Mouse (Mus musculus): ENCODE measurements around the gene Etl4. TPM values are rescaled to one million over a fixed set of nuclear protein-coding genes. Genes with fewer than 3 reads are reported as not detected.

The Etl4 gene
- polyA plus RNA-seq, 1 experiment from 2014 or later, result 1.5 TPM

GRCm38 (mm10) chr2:20568456-20568855 lies 658.9 kb downstream of the Etl4 start:
- H3K27ac ChIP-seq (ENCODE audit: low read depth), result no peak overlapping the region
- no peaks in the 10 kb centered on the region for H3K27me3 ChIP-seq (ENCODE audit: insufficient read depth, low read length)
- no peak for ATAC-seq
- no peak for DNase-seq
- no peaks in the 10 kb centered on the region for H3K36me3 ChIP-seq (replicated peaks; ENCODE audit: insufficient read depth, low read length)
- H3K4me1 ChIP-seq (ENCODE audit: insufficient read depth), result no peaks in the 10 kb centered on the region
- no peaks in the 10 kb centered on the region for H3K9me3 ChIP-seq (ENCODE audit: low read length)
- no peak overlapping the region for H3K9ac ChIP-seq (replicated peaks)
- TF ChIP-seq EP300 (IDR thresholded peaks at IDR 0.05; ENCODE audit: low read depth), result no peak
- no peak for TF ChIP-seq CTCF (IDR thresholded peaks at IDR 0.05; ENCODE audit: low read depth)
- WGBS (ENCODE audit: insufficient replicate concordance), result 67% methylated on average over 1 of the region's 1 CpGs
- H3K4me3 ChIP-seq (ENCODE audit: low read depth, low read length), result no peak overlapping the region
- H3K4me2 ChIP-seq (ENCODE audit: low read depth, low read length), result no peak overlapping the region

- TF ChIP-seq CTCF (IDR thresholded peaks at IDR 0.05; ENCODE audit: low read depth) (no peak), EP300 (IDR thresholded peaks at IDR 0.05; ENCODE audit: low read depth) (no peak)
- no peak for ATAC-seq
- no peaks in the 10 kb centered on the region for H3K4me1 ChIP-seq (ENCODE audit: insufficient read depth)
Observed at GRCm38 (mm10) chr2:20571940-20572339, 662.4 kb downstream of the Etl4 start.

GRCm38 (mm10) chr2:20580331-20580730 lies 670.8 kb downstream of the Etl4 start:
- H3K4me3 ChIP-seq (ENCODE audit: low read depth, low read length), result no peak overlapping the region
- no peaks in the 10 kb centered on the region for H3K27me3 ChIP-seq (ENCODE audit: insufficient read depth, low read length)
- H3K9ac ChIP-seq (replicated peaks), result no peak overlapping the region
- H3K27ac ChIP-seq (ENCODE audit: low read depth), result no peak overlapping the region
- no peak for DNase-seq
- no peak for TF ChIP-seq EP300 (IDR thresholded peaks at IDR 0.05; ENCODE audit: low read depth)
- no peak for TF ChIP-seq CTCF (IDR thresholded peaks at IDR 0.05; ENCODE audit: low read depth)
- H3K9me3 ChIP-seq (ENCODE audit: low read length), result no peaks in the 10 kb centered on the region
- ATAC-seq, result no peak
- no peaks in the 10 kb centered on the region for H3K4me1 ChIP-seq (ENCODE audit: insufficient read depth)
- no peak overlapping the region for H3K4me2 ChIP-seq (ENCODE audit: low read depth, low read length)
- no peaks in the 10 kb centered on the region for H3K36me3 ChIP-seq (replicated peaks; ENCODE audit: insufficient read depth, low read length)
- WGBS (ENCODE audit: insufficient replicate concordance), result 52% methylated on average over 3 of the region's 3 CpGs

More at GRCm38 (mm10) chr2:20571940-20572339, 662.4 kb downstream of the Etl4 start:
- no peaks in the 10 kb centered on the region for H3K9me3 ChIP-seq (ENCODE audit: low read length)
- no peak overlapping the region for H3K4me3 ChIP-seq (ENCODE audit: low read depth, low read length)
- no peak overlapping the region for H3K4me2 ChIP-seq (ENCODE audit: low read depth, low read length)
- H3K36me3 ChIP-seq (replicated peaks; ENCODE audit: insufficient read depth, low read length), result no peaks in the 10 kb centered on the region
- DNase-seq, result no peak
- no peaks in the 10 kb centered on the region for H3K27me3 ChIP-seq (ENCODE audit: insufficient read depth, low read length)
- no peak overlapping the region for H3K9ac ChIP-seq (replicated peaks)
- 69% methylated on average over 1 of the region's 1 CpGs for WGBS (ENCODE audit: insufficient replicate concordance)
- no peak overlapping the region for H3K27ac ChIP-seq (ENCODE audit: low read depth)

- no peaks in the 10 kb centered on the region for H3K36me3 ChIP-seq (replicated peaks; ENCODE audit: insufficient read depth, low read length)
- H3K4me1 ChIP-seq (ENCODE audit: insufficient read depth), result no peaks in the 10 kb centered on the region
- H3K9ac ChIP-seq (replicated peaks), result no peak overlapping the region
- DNase-seq (no peak), ATAC-seq (no peak)
- no peak overlapping the region for H3K27ac ChIP-seq (ENCODE audit: low read depth)
- H3K9me3 ChIP-seq (ENCODE audit: low read length), result no peaks in the 10 kb centered on the region
- H3K4me2 ChIP-seq (ENCODE audit: low read depth, low read length), result no peak overlapping the region
- no peaks in the 10 kb centered on the region for H3K27me3 ChIP-seq (ENCODE audit: insufficient read depth, low read length)
- no peak overlapping the region for H3K4me3 ChIP-seq (ENCODE audit: low read depth, low read length)
- TF ChIP-seq EP300 (IDR thresholded peaks at IDR 0.05; ENCODE audit: low read depth) (no peak), CTCF (IDR thresholded peaks at IDR 0.05; ENCODE audit: low read depth) (no peak)
Observed at GRCm38 (mm10) chr2:20583032-20583431, 673.5 kb downstream of the Etl4 start.

GRCm38 (mm10) chr2:20583562-20584153 lies 674.1 kb downstream of the Etl4 start:
- WGBS (ENCODE audit: insufficient replicate concordance), result 78% methylated on average over 6 of the region's 6 CpGs
- Histone ChIP-seq H3K9ac (replicated peaks) (no peak overlapping the region), H3K27ac (ENCODE audit: low read depth) (no peak overlapping the region), H3K4me1 (ENCODE audit: insufficient read depth) (no peaks in the 10 kb centered on the region), H3K4me3 (ENCODE audit: low read depth, low read length) (no peak overlapping the region), H3K27me3 (ENCODE audit: insufficient read depth, low read length) (no peaks in the 10 kb centered on the region), H3K4me2 (ENCODE audit: low read depth, low read length) (no peak overlapping the region), H3K9me3 (ENCODE audit: low read length) (no peaks in the 10 kb centered on the region), H3K36me3 (replicated peaks; ENCODE audit: insufficient read depth, low read length) (no peaks in the 10 kb centered on the region)
- DNase-seq (no peak), ATAC-seq (no peak)
- TF ChIP-seq EP300 (IDR thresholded peaks at IDR 0.05; ENCODE audit: low read depth) (no peak), CTCF (IDR thresholded peaks at IDR 0.05; ENCODE audit: low read depth) (no peak)

- WGBS (ENCODE audit: insufficient replicate concordance), result 81% methylated on average over 2 of the region's 2 CpGs
- Histone ChIP-seq H3K36me3 (replicated peaks; ENCODE audit: insufficient read depth, low read length) (no peaks in the 10 kb centered on the region), H3K27ac (ENCODE audit: low read depth) (no peak overlapping the region), H3K4me1 (ENCODE audit: insufficient read depth) (no peaks in the 10 kb centered on the region), H3K9ac (replicated peaks) (no peak overlapping the region), H3K27me3 (ENCODE audit: insufficient read depth, low read length) (no peaks in the 10 kb centered on the region), H3K4me3 (ENCODE audit: low read depth, low read length) (no peak overlapping the region), H3K4me2 (ENCODE audit: low read depth, low read length) (no peak overlapping the region), H3K9me3 (ENCODE audit: low read length) (no peaks in the 10 kb centered on the region)
- TF ChIP-seq EP300 (IDR thresholded peaks at IDR 0.05; ENCODE audit: low read depth) (no peak), CTCF (IDR thresholded peaks at IDR 0.05; ENCODE audit: low read depth) (no peak)
- DNase-seq (no peak), ATAC-seq (no peak)
Observed at GRCm38 (mm10) chr2:20587913-20588312, 678.3 kb downstream of the Etl4 start.

GRCm38 (mm10) chr2:20588631-20589030 lies 679.1 kb downstream of the Etl4 start:
- DNase-seq, result no peak
- Histone ChIP-seq H3K9ac (replicated peaks) (no peak overlapping the region), H3K27me3 (ENCODE audit: insufficient read depth, low read length) (no peaks in the 10 kb centered on the region), H3K4me1 (ENCODE audit: insufficient read depth) (no peaks in the 10 kb centered on the region), H3K27ac (ENCODE audit: low read depth) (no peak overlapping the region), H3K9me3 (ENCODE audit: low read length) (no peaks in the 10 kb centered on the region), H3K4me3 (ENCODE audit: low read depth, low read length) (no peak overlapping the region), H3K4me2 (ENCODE audit: low read depth, low read length) (no peak overlapping the region), H3K36me3 (replicated peaks; ENCODE audit: insufficient read depth, low read length) (no peaks in the 10 kb centered on the region)
- TF ChIP-seq CTCF (IDR thresholded peaks at IDR 0.05; ENCODE audit: low read depth), result no peak
- no peak for TF ChIP-seq EP300 (IDR thresholded peaks at IDR 0.05; ENCODE audit: low read depth)
- ATAC-seq, result no peak

Data from liver, postnatal 0 days (tissue).